In genomic region chr6:113468512-113468911, GRCm38 (mm10) we compare ENCODE assay signal across 12 mouse cellular contexts. TPM values are rescaled to one million over a fixed set of nuclear protein-coding genes. Genes with fewer than 3 reads are reported as not detected.
DNase-seq lines count a peak whose midpoint lies in the region; ATAC-seq and TF ChIP-seq lines count a peak whose summit lies in the region.
"Had no signal": no experiment of that assay in that cellular context is flagged by ENCODE, and none has a peak within 500 bp of the region (broad histone marks: within the 10 kb centered on the region; RNA-seq: fewer than 3 reads in every experiment).

No protein-coding gene starts in this region.

- H3K4me3 ChIP-seq in forebrain, embryonic 10.5 days: peak overlapping the region; percentile 54
- H3K4me3 ChIP-seq in forebrain, embryonic 15.5 days: no peak overlapping the region
- H3K4me3 ChIP-seq in lung, embryonic 14.5 days (ENCODE audit: low read depth, low read length): no peak overlapping the region
- H3K4me3 ChIP-seq in forebrain, embryonic 16.5 days (replicated peaks; ENCODE audit: low read length): no peak overlapping the region
- no peak overlapping the region for H3K4me3 ChIP-seq in heart, embryonic 11.5 days (ENCODE audit: low read depth, low read length)

- no peak for TF ChIP-seq CTCF in lung, embryonic 14.5 days (IDR thresholded peaks at IDR 0.05; ENCODE audit: low read depth)

- no peak overlapping the region for H3K4me2 ChIP-seq in forebrain, embryonic 15.5 days (replicated peaks)
- H3K4me2 ChIP-seq in lung, embryonic 14.5 days: peak overlapping the region; percentile 72; the same call in 1 of the 2 replicates
- no peak overlapping the region for H3K4me2 ChIP-seq in forebrain, embryonic 16.5 days (ENCODE audit: low read length)
- no peak overlapping the region for H3K4me2 ChIP-seq in heart, embryonic 11.5 days

- WGBS in forebrain, embryonic 10.5 days: 81% methylated on average over 3 of the region's 3 CpGs
- WGBS in forebrain, embryonic 15.5 days: 66% methylated on average over 3 of the region's 3 CpGs
- WGBS in lung, embryonic 14.5 days: 65% methylated on average over 3 of the region's 3 CpGs
- WGBS in forebrain, embryonic 16.5 days: 61% methylated on average over 3 of the region's 3 CpGs
- WGBS in heart, embryonic 11.5 days (ENCODE audit: insufficient replicate concordance): 67% methylated on average over 3 of the region's 3 CpGs

- no peaks in the 10 kb centered on the region for H3K36me3 ChIP-seq in forebrain, embryonic 10.5 days (replicated peaks)
- no peaks in the 10 kb centered on the region for H3K36me3 ChIP-seq in forebrain, embryonic 15.5 days
- H3K36me3 ChIP-seq in lung, embryonic 14.5 days (ENCODE audit: insufficient read depth): no peaks in the 10 kb centered on the region
- H3K36me3 ChIP-seq in forebrain, embryonic 16.5 days (ENCODE audit: control insufficient read depth, insufficient read depth): no peaks in the 10 kb centered on the region
- no peaks in the 10 kb centered on the region for H3K36me3 ChIP-seq in heart, embryonic 11.5 days (ENCODE audit: control insufficient read depth, insufficient read depth, low read length)
- H3K36me3 ChIP-seq: midbrain, embryonic 12.5 days; neural tube, embryonic 13.5 days had no signal

- H3K27ac ChIP-seq in forebrain, embryonic 10.5 days: 0 out of 2 replicates have a peak overlapping the region, but pooled peaks have one; percentile 62
- no peak overlapping the region for H3K27ac ChIP-seq in forebrain, embryonic 15.5 days (replicated peaks)
- H3K27ac ChIP-seq in lung, embryonic 14.5 days (ENCODE audit: low read depth): no peak overlapping the region
- no peak overlapping the region for H3K27ac ChIP-seq in forebrain, embryonic 16.5 days (ENCODE audit: low read length)
- no peak overlapping the region for H3K27ac ChIP-seq in heart, embryonic 11.5 days (ENCODE audit: low read depth, low read length)
- H3K27ac ChIP-seq: midbrain, embryonic 12.5 days; neural tube, embryonic 13.5 days had no signal

- no peak overlapping the region for H3K9ac ChIP-seq in forebrain, embryonic 15.5 days (replicated peaks)
- H3K9ac ChIP-seq in lung, embryonic 14.5 days: no peak overlapping the region
- no peak overlapping the region for H3K9ac ChIP-seq in forebrain, embryonic 16.5 days (replicated peaks; ENCODE audit: low read depth, low read length)
- no peak overlapping the region for H3K9ac ChIP-seq in heart, embryonic 11.5 days (ENCODE audit: low read depth, low read length)
- H3K9ac ChIP-seq: midbrain, embryonic 12.5 days had no signal

- DNase-seq in forebrain, embryonic 10.5 days (ENCODE audit: extremely low spot score, low spot score): no peak
- no peak for DNase-seq in lung, embryonic 14.5 days
- DNase-seq in lung, postnatal 25 days (ENCODE audit: low spot score): no peak
- no peak for DNase-seq in heart, adult 8-10 months (ENCODE audit: low spot score)

- H3K9me3 ChIP-seq in forebrain, embryonic 10.5 days: no peaks in the 10 kb centered on the region
- no peaks in the 10 kb centered on the region for H3K9me3 ChIP-seq in forebrain, embryonic 15.5 days
- no peaks in the 10 kb centered on the region for H3K9me3 ChIP-seq in lung, embryonic 14.5 days (ENCODE audit: low read depth, low read length)
- no peaks in the 10 kb centered on the region for H3K9me3 ChIP-seq in forebrain, embryonic 16.5 days (ENCODE audit: control insufficient read depth, low read length)
- H3K9me3 ChIP-seq in heart, embryonic 11.5 days (replicated peaks; ENCODE audit: control insufficient read depth, low read length): no peaks in the 10 kb centered on the region
- H3K9me3 ChIP-seq: midbrain, embryonic 12.5 days; neural tube, embryonic 13.5 days had no signal

- H3K27me3 ChIP-seq in forebrain, embryonic 10.5 days (ENCODE audit: poor library complexity, severe bottlenecking): peaks cover 54% of the 10 kb centered on the region
- peaks cover 17% of the 10 kb centered on the region; the same call in 1 of the 2 replicates for H3K27me3 ChIP-seq in forebrain, embryonic 15.5 days
- peaks cover 12% of the 10 kb centered on the region; the same call in 1 of the 2 replicates for H3K27me3 ChIP-seq in lung, embryonic 14.5 days (ENCODE audit: insufficient read depth, low read length)
- H3K27me3 ChIP-seq in forebrain, embryonic 16.5 days (replicated peaks; ENCODE audit: control insufficient read depth, insufficient read depth, low read length): peaks cover 8% of the 10 kb centered on the region; the same call in 1 of the 2 replicates
- H3K27me3 ChIP-seq in heart, embryonic 11.5 days (ENCODE audit: control insufficient read depth, insufficient read depth, low read length): peaks cover 29% of the 10 kb centered on the region

- ATAC-seq in forebrain, embryonic 15.5 days (replicated peaks): no peak
- ATAC-seq in lung, embryonic 14.5 days (ENCODE audit: insufficient read depth): no peak
- 0 out of 2 replicates have a peak, but pooled peaks have one; percentile 7 for ATAC-seq in forebrain, embryonic 16.5 days
- ATAC-seq in megakaryocyte progenitor cell, adult 5-6 weeks (replicated peaks; ENCODE audit: poor library complexity): peak; percentile 41
- ATAC-seq in heart, embryonic 11.5 days (replicated peaks; ENCODE audit: insufficient number of reproducible peaks, low FRiP score, low TSS enrichment): no peak

- H3K4me1 ChIP-seq in forebrain, embryonic 10.5 days: peaks cover 34% of the 10 kb centered on the region
- peaks cover 8% of the 10 kb centered on the region for H3K4me1 ChIP-seq in forebrain, embryonic 15.5 days
- no peaks in the 10 kb centered on the region for H3K4me1 ChIP-seq in lung, embryonic 14.5 days (ENCODE audit: insufficient read depth)
- peaks cover 8% of the 10 kb centered on the region for H3K4me1 ChIP-seq in forebrain, embryonic 16.5 days (replicated peaks; ENCODE audit: control insufficient read depth, insufficient read depth, low read length)
- peaks cover 17% of the 10 kb centered on the region for H3K4me1 ChIP-seq in heart, embryonic 11.5 days (ENCODE audit: control insufficient read depth, insufficient read depth, low read length)

RNA-seq across cellular contexts. Expression of gene Il17rc, which starts 2.7 kb away (rescaled TPM):
- 2.5 and 2.7 TPM in 2 replicates for polyA plus RNA-seq in forebrain, embryonic 10.5 days (2016; fragmentation: Nextera tagmentation; extraction: Ambion mirVana)
- 1.6 and 2.4 TPM in 2 replicates for polyA plus RNA-seq in forebrain, embryonic 15.5 days (2015; fragmentation: Nextera tagmentation; extraction: Ambion mirVana)
- polyA plus RNA-seq in lung, embryonic 14.5 days (2014; fragmentation: Nextera tagmentation; extraction: Ambion mirVana): 7.7 and 9.1 TPM in 2 replicates
- 2.4 and 3.5 TPM in 2 replicates for polyA plus RNA-seq in forebrain, embryonic 16.5 days (2015; fragmentation: Nextera tagmentation; extraction: Ambion mirVana)
- not detected in 2 replicates for total RNA-seq in megakaryocyte progenitor cell, adult 5-6 weeks (2015)
- total RNA-seq in megakaryocyte progenitor cell, adult 5-6 weeks (2017): not detected in 2 replicates
- 2.6 and 3.1 TPM in 2 replicates for polyA plus RNA-seq in heart, embryonic 11.5 days (2014; fragmentation: Nextera tagmentation; extraction: Ambion mirVana)
- total RNA-seq in heart, adult 8-10 months (2022): 1 to 10 TPM; 5.6 to 9.9 (median 7.5) TPM

RNA-seq across cellular contexts. Expression of gene Il17re, which starts 10.2 kb away (rescaled TPM):
- polyA plus RNA-seq in forebrain, embryonic 10.5 days (2016; fragmentation: Nextera tagmentation; extraction: Ambion mirVana): 0.73 and 1.3 TPM in 2 replicates
- polyA plus RNA-seq in forebrain, embryonic 15.5 days (2015; fragmentation: Nextera tagmentation; extraction: Ambion mirVana): not detected in 2 replicates
- 12.0 and 12.2 TPM in 2 replicates for polyA plus RNA-seq in lung, embryonic 14.5 days (2014; fragmentation: Nextera tagmentation; extraction: Ambion mirVana)
- polyA plus RNA-seq in forebrain, embryonic 16.5 days (2015; fragmentation: Nextera tagmentation; extraction: Ambion mirVana): 0.07 TPM in 1 of 2 replicates, not detected in the other
- 0.44 and 1.2 TPM in 2 replicates for total RNA-seq in megakaryocyte progenitor cell, adult 5-6 weeks (2015)
- 0.21 and 0.34 TPM in 2 replicates for total RNA-seq in megakaryocyte progenitor cell, adult 5-6 weeks (2017)
- 0.72 TPM in 2 replicates for polyA plus RNA-seq in heart, embryonic 11.5 days (2014; fragmentation: Nextera tagmentation; extraction: Ambion mirVana)
- 1 to 10 TPM in 2 of 4 experiments, under 1 TPM in 2; 0.60 to 2.0 (median 1.1) TPM for total RNA-seq in heart, adult 8-10 months (2022)

RNA-seq across cellular contexts. Expression of gene Creld1, which starts 14.6 kb away (rescaled TPM):
- 31.1 and 33.2 TPM in 2 replicates for polyA plus RNA-seq in forebrain, embryonic 10.5 days (2016; fragmentation: Nextera tagmentation; extraction: Ambion mirVana)
- 63.8 and 66.7 TPM in 2 replicates for polyA plus RNA-seq in forebrain, embryonic 15.5 days (2015; fragmentation: Nextera tagmentation; extraction: Ambion mirVana)
- 20.7 and 27.0 TPM in 2 replicates for polyA plus RNA-seq in lung, embryonic 14.5 days (2014; fragmentation: Nextera tagmentation; extraction: Ambion mirVana)
- polyA plus RNA-seq in forebrain, embryonic 16.5 days (2015; fragmentation: Nextera tagmentation; extraction: Ambion mirVana): 62.6 and 73.9 TPM in 2 replicates
- total RNA-seq in megakaryocyte progenitor cell, adult 5-6 weeks (2015): 5.9 and 6.1 TPM in 2 replicates
- total RNA-seq in megakaryocyte progenitor cell, adult 5-6 weeks (2017): 4.7 and 6.6 TPM in 2 replicates
- polyA plus RNA-seq in heart, embryonic 11.5 days (2014; fragmentation: Nextera tagmentation; extraction: Ambion mirVana): 31.1 and 37.2 TPM in 2 replicates
- total RNA-seq in heart, adult 8-10 months (2022): 10 to 100 TPM; 53.9 to 63.4 (median 59.2) TPM

RNA-seq across cellular contexts. Expression of gene Jagn1, which starts 26.1 kb away (rescaled TPM):
- polyA plus RNA-seq in forebrain, embryonic 10.5 days (2016; fragmentation: Nextera tagmentation; extraction: Ambion mirVana): 85.1 and 92.0 TPM in 2 replicates
- 89.2 and 93.1 TPM in 2 replicates for polyA plus RNA-seq in forebrain, embryonic 15.5 days (2015; fragmentation: Nextera tagmentation; extraction: Ambion mirVana)
- 70.0 and 76.4 TPM in 2 replicates for polyA plus RNA-seq in lung, embryonic 14.5 days (2014; fragmentation: Nextera tagmentation; extraction: Ambion mirVana)
- 90.9 and 98.9 TPM in 2 replicates for polyA plus RNA-seq in forebrain, embryonic 16.5 days (2015; fragmentation: Nextera tagmentation; extraction: Ambion mirVana)
- total RNA-seq in megakaryocyte progenitor cell, adult 5-6 weeks (2015): 76.3 and 85.0 TPM in 2 replicates
- 21.7 and 28.0 TPM in 2 replicates for total RNA-seq in megakaryocyte progenitor cell, adult 5-6 weeks (2017)
- polyA plus RNA-seq in heart, embryonic 11.5 days (2014; fragmentation: Nextera tagmentation; extraction: Ambion mirVana): 58.9 and 65.8 TPM in 2 replicates
- 10 to 100 TPM; 21.0 to 21.4 (median 21.1) TPM for total RNA-seq in heart, adult 8-10 months (2022)

RNA-seq across cellular contexts. Expression of gene Cidec, which starts 33.0 kb away (rescaled TPM):
- not detected in 2 replicates for polyA plus RNA-seq in forebrain, embryonic 10.5 days (2016; fragmentation: Nextera tagmentation; extraction: Ambion mirVana)
- polyA plus RNA-seq in forebrain, embryonic 15.5 days (2015; fragmentation: Nextera tagmentation; extraction: Ambion mirVana): not detected in 2 replicates
- not detected in 2 replicates for polyA plus RNA-seq in lung, embryonic 14.5 days (2014; fragmentation: Nextera tagmentation; extraction: Ambion mirVana)
- not detected in 2 replicates for polyA plus RNA-seq in forebrain, embryonic 16.5 days (2015; fragmentation: Nextera tagmentation; extraction: Ambion mirVana)
- not detected in 2 replicates for total RNA-seq in megakaryocyte progenitor cell, adult 5-6 weeks (2015)
- total RNA-seq in megakaryocyte progenitor cell, adult 5-6 weeks (2017): not detected in 2 replicates
- not detected in 2 replicates for polyA plus RNA-seq in heart, embryonic 11.5 days (2014; fragmentation: Nextera tagmentation; extraction: Ambion mirVana)
- total RNA-seq in heart, adult 8-10 months (2022): 1 to 10 TPM; 3.1 to 5.7 (median 4.6) TPM
- total RNA-seq: left cerebral cortex, postnatal 4 days had no signal
- polyA plus RNA-seq: heart, postnatal 0 days; midbrain, embryonic 12.5 days; neural tube, embryonic 13.5 days had no signal

Comparison
In these comparisons a context has a peak if more than half of its experiments do, and no peak if none do; other contexts are left out.
1. ATAC-seq: peak in forebrain, embryonic 16.5 days (single experiment) and megakaryocyte progenitor cell, adult 5-6 weeks (single experiment); none in forebrain, embryonic 15.5 days (single experiment), lung, embryonic 14.5 days (single experiment) and heart, embryonic 11.5 days (single experiment).